Mouse (Mus musculus) activated CD4-positive, CD25-positive, alpha-beta regulatory T cell, adult 4 months (primary cell): ENCODE results near the gene Cds2. TPM values are rescaled to one million over a fixed set of nuclear protein-coding genes. Genes with fewer than 3 reads are reported as not detected.
"Not testable (repeated sequence)": the region's sequence is repeated elsewhere in the genome, so short reads cannot be mapped to it uniquely, and the experiment has no call there.

Experiments
- ATAC-seq: one replicate; pipeline ENCODE4 v1.8.0; 2017
- polyA plus RNA-seq, 2 experiments: library from polyadenylated mRNA; unstranded; fragments of 100-300 nt; shearing (Covaris generic); gene quantifications; one replicate each; pipeline ENCODE4 v1.2.1; 2017

Cds2 gene
- polyA plus RNA-seq, 2 experiments from 2014 or later: 21.6 to 28.3 TPM

DNA sequence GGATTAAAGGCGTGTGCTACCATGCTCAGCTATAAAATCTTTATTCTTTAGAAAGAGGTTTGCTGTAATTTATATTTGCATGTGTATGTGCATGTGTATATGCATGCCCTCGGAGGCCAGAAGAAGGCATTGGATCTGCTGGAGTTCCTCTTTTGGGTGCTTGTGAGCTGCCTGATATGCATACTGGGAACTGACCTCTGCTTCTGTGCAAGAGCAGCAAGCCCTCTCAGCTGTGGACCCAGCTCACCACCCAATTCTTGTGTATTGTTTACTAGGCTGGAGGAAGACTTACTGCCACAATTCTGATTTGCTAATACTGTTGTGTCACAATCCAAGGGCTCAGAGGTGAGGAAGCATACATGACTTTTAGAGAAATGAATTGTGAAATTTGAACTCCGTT is 3.1 kb downstream of the Cds2 start:
- no peak for ATAC-seq

- peak; percentile 77 for ATAC-seq
These were observed 6.3 kb downstream of the Cds2 start for GRCm38 (mm10) chr2:132269217-132269616.

DNA sequence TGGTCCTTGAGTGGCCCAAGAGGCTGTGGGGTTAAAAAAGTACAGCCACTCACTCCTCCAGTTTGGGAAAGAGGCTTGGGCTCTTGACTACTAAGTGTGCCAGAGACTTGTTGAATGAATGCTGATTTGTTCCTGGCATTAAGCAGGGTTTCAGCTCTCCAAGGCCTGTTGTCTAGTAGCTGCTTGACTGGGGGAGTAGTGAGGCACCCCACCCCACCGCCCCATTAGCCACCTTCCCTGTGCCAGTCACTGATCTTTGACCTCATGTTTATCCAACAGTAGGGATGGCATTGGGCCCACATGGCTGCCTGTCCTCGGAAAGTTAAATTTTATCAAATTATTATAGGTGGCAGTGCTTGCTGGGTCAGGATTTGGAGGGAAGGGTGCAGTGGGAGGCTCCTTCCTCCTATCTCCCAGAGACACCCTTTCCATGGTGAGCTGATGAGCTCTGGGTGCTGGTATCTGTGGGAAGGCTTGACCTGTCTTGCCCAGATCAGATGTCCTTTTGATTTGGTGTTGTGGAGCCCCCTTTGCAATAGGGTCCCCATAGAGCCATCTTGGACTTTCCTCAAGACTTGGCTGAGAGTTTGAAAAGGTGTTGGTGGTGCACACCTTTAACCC is 7.5 kb downstream of the Cds2 start:
- ATAC-seq: no peak

- ATAC-seq: no peak
These were observed 9.9 kb downstream of the Cds2 start for GRCm38 (mm10) chr2:132272694-132273389.

DNA sequence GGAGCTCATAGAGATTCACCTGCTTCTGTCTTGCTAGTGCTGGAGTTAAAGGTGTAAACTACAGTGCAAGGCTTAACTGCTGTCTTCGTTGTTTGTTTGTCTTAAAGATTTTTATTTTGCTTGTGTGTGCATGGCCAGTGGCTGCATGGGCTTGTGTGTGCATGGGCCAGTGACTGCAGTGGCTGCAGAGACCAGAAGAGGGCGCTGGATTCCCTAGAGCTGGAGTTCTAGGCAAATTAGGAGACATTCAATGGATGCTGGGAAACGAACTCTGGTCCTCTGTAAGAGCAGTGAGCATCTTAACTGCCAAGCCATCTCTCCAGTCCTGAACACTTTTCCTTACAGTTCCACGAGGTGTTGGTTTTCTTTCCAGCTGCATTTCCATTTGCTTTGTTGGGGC is 12.6 kb downstream of the Cds2 start:
- no peak for ATAC-seq

- no peak for ATAC-seq
These were observed 13.3 kb downstream of the Cds2 start for GRCm38 (mm10) chr2:132276249-132276648.

DNA sequence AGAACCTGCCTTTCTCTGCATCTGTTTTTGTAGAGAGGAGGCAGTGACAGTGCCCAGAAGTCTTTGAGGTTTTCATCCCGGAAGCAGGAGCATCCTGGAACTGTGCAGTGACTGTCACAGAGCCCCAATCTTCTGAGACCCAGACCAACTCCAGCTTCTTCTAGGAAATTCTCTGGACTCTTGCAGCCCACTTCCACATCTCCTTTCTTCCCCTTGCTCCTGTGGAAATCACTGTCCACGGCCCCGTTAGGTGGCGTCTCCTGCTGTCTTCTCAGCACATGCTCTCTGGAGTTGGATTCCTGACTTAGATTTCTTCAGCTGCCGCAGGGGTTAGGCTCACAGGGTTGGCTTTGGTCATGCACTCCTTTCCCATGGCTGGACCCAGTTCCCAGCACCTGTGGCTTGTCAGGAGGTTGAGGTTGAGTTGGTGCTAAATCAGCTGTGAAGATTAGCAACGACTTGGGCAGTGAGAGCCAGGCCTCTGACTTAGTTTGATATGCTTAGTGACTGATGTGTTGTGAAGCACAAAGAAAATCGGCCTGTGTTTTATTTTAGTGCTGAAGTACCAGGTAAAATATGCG is 15.4 kb downstream of the Cds2 start:
- no peak for ATAC-seq

- peak; percentile 33 for ATAC-seq
These were observed 16.5 kb downstream of the Cds2 start for GRCm38 (mm10) chr2:132279336-132279882.

DNA sequence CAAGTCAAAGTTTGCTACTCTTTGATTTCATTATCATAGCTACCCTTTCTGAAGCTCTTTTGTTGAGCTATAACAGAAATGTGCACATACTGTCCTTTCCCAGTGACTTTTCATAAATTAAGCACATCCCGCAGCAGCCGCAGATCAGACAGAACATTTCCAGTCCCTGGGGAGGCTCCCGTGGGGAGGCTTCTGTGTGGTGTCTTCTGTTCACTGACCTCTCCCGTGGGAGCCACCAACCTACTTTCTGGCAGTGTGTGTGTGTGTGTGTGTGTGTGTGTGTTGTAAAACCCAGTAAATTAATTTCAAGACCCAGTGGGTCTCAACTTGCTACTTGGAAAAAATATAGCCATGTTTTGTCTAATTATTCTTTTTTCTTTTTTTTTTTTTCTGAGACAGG is 17.0 kb downstream of the Cds2 start:
- no peak for ATAC-seq

GRCm38 (mm10) chr2:132280518-132281120 is 17.7 kb downstream of the Cds2 start:
- ATAC-seq: no peak

- ATAC-seq: peak; percentile 65
These were observed 18.9 kb downstream of the Cds2 start for GRCm38 (mm10) chr2:132281560-132282452.

GRCm38 (mm10) chr2:132282453-132283174 is 19.7 kb downstream of the Cds2 start:
- peak; percentile 7 for ATAC-seq

DNA sequence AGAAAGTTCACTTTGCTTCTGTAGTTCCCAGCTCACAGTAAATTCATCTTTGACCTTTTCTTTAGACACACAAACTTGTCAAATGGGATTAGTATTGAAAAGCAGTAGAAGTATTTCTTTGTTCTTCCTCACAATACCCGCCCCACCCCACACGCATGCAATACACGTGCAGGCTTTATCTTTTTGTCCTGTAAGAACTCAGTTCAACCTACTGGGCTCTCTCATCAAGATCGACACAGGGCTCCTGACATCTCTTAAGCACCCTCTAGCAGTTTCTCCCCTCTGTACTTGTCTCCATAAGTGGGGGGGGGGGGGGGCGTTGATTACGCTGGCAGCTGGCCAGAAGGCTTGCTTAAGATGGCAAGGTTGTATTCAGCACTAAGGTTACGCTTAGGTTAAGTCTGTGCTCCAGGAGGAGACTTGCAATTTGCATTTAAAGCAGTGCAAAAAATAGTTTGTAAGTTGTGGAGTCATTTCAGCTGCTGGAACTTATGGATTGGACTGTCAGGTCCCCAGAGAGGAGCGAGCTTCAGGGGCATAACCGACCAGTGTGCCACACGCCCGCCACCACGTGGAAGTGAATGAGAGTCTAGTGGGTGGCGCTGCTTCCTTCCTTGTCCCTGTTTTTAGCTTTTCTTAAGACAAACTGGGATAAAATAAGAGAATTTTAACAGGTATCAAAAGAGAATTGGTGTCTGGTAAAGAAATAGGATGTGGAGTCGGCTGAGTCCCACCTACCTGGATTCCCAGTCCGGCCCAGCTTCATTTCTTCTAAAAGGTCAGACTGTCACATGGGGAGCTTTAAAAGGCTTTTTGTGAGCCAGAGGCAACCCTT is 20.5 kb downstream of the Cds2 start:
- no peak for ATAC-seq

- ATAC-seq: no peak
These were observed 21.7 kb downstream of the Cds2 start for GRCm38 (mm10) chr2:132284492-132285139.

DNA sequence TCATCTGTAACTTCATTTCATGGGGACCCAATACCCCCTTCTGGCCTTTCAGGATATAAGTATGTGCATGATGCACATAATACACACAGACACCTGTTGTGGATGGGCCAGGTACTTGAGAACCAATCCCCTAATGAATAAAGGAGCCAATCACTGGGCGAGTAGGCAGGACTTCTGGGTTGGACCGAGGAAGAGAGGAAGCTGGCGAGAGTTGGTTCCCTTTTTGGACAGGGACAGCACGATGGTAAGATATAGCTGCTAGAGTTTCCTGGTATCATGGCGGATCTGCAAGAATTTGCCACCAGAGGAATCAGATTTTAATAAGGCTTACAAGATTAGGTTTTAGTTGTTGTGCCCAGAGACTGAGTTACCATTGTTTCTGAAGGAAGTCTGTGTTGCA is 22.8 kb downstream of the Cds2 start:
- ATAC-seq: not testable (repeated sequence)

- ATAC-seq: no peak
These were observed 23.6 kb downstream of the Cds2 start for GRCm38 (mm10) chr2:132286376-132287076.

DNA sequence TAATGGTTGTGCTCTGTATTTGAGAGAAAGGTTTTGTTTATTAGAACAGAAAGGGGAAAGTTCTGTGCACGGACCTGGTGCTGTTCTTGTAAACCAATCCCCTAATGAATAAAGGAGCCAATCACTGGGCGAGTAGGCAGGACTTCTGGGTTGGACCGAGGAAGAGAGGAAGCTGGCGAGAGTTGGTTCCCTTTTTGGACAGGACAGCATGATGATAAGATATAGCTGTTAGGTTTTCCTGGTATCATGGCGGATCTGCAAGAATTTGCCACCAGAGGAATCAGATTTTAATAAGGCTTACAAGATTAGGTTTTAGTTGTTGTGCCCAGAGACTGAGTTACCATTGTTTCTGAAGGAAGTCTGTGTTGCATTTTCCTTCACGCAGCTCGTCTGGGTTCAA is 26.3 kb downstream of the Cds2 start:
- ATAC-seq: not testable (repeated sequence)

DNA sequence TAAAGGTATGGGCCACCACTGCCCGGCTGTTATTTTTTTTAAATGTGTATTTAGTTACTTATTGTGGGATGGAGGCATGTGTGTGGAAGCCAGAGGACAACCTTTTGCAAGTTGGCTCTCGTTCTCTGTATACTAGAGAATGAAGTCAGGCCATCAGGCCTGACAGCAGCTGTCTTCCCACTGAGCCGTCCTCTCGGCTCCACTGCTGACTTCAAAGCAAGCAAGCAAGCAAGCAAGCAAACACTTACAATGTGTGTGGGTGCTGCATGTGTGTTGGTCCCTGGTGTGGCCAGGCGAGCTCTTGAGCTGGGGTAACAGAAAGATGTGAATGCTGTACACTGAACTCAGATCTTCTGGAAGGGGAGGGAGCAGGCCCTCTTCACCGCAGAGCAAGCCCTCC is 27.9 kb downstream of the Cds2 start:
- no peak for ATAC-seq

- no peak for ATAC-seq
These were observed 28.3 kb downstream of the Cds2 start for GRCm38 (mm10) chr2:132291265-132291664.
